Mouse (Mus musculus) intestine, embryonic 16.5 days (tissue): ENCODE measurements around the gene Ccdc117. TPM values are rescaled to one million over a fixed set of nuclear protein-coding genes. Genes with fewer than 3 reads are reported as not detected.
"Not testable (repeated sequence)": the region's sequence is repeated elsewhere in the genome, so short reads cannot be mapped to it uniquely, and the experiment has no call there.

Source experiments
- ATAC-seq: fragments of 200-750 bp; cut with Nextera tagmentation; 2 replicates; pipeline ENCODE4 v1.8.0; 2017; ENCODE audit warnings: moderate TSS enrichment, moderate library complexity
- H3K27ac ChIP-seq: fragments of 300-500 bp; sonication (generic); 2 replicates; pipeline ENCODE4 v1.5.1; 2014; ENCODE audit warnings: mild to moderate bottlenecking, low read length
- H3K27me3 ChIP-seq: fragments of 300-500 bp; sonication (generic); replicated peaks from 2 replicates; pipeline ENCODE4 v1.6.1; 2014; ENCODE audit warnings: low read length, control low read depth, mixed read lengths; ENCODE audit not compliant: control insufficient read depth, insufficient read depth
- H3K36me3 ChIP-seq: fragments of 300-500 bp; sonication (generic); 2 replicates; pipeline ENCODE4 v1.6.1; 2014; ENCODE audit warnings: low read length, control low read depth; ENCODE audit not compliant: control insufficient read depth, insufficient read depth
- H3K4me1 ChIP-seq: fragments of 300-500 bp; sonication (generic); 2 replicates; pipeline ENCODE4 v1.6.1; 2014; ENCODE audit warnings: low read length, control low read depth, mixed read lengths; ENCODE audit not compliant: control insufficient read depth, insufficient read depth
- H3K4me2 ChIP-seq: fragments of 300-500 bp; sonication (generic); 2 replicates; pipeline ENCODE4 v1.6.1; 2014; ENCODE audit warnings: low read depth, low read length, control low read depth
- H3K4me3 ChIP-seq: fragments of 300-500 bp; sonication (generic); 2 replicates; pipeline ENCODE4 v1.5.1; 2014; ENCODE audit warnings: mild to moderate bottlenecking, low read length
- H3K9ac ChIP-seq: fragments of 300-500 bp; sonication (generic); 2 replicates; pipeline ENCODE4 v1.6.1; 2014; ENCODE audit warnings: low read depth, low read length
- H3K9me3 ChIP-seq: fragments of 300-500 bp; sonication (generic); 2 replicates; pipeline ENCODE4 v1.6.1; 2016; ENCODE audit warnings: low read length, control low read depth; ENCODE audit not compliant: control insufficient read depth
- WGBS: fragments of 180-500 bp; shearing (Covaris S2); extraction: QIAGEN DNeasy Blood & Tissue Kit; methylation state at CpG from one replicate; pipeline ENCODE4 v1.1.7; 2014; 5-methylcytosine and 5-hydroxymethylcytosine counted together
- polyA plus RNA-seq: library from polyadenylated mRNA; unstranded; fragments of >200 nt; fragmentation: Nextera tagmentation; extraction: Ambion mirVana; gene quantifications from 2 replicates; pipeline ENCODE4 v1.2.1, GENCODE M21; 2015

Ccdc117 gene
- polyA plus RNA-seq, 1 experiment from 2014 or later: 11.1 TPM

DNA sequence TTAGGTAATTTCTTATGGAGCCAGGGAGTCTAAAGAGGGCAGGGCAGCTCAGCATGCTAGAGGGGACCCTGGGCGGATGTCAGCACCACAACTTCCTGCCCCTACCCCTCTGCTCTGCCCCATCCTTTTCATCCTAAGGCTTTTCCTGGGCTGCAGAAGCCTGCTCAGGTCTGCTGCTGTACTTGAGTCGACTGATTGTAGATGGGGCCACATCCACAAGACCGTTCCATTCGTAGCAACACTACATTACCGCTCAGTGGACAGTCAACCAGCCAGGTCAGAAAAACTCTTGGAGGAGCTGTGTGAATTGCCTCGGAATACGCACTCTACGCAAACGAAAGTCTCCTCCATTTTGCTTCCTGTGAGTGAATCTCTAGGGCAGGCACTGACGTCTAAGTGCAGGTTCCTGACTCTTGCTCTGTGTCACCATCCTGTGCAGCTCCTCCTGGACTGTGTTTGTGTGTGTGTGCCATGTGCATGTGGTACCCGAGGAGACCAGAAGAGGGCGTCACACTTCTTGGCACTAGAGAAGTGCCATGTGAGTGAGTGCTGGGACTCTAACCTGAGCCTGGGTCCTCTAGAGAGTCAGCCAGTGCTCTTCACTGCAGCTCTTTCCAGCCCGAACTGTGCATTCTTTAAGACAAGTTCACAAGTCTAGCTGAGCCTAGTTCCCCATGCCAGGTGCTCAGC, 45.3 kb downstream of the Ccdc117 start:
- H3K36me3 ChIP-seq: no peaks in the 10 kb centered on the region
- ATAC-seq: no peak
- peaks cover 4% of the 10 kb centered on the region; the same call in 1 of the 2 replicates for H3K4me1 ChIP-seq
- H3K4me2 ChIP-seq: no peak overlapping the region
- WGBS: 95% methylated on average over 13 of the region's 13 CpGs
- H3K4me3 ChIP-seq: no peak overlapping the region
- H3K27ac ChIP-seq: no peak overlapping the region
- no peaks in the 10 kb centered on the region for H3K27me3 ChIP-seq
- H3K9ac ChIP-seq: no peak overlapping the region
- H3K9me3 ChIP-seq: no peaks in the 10 kb centered on the region

DNA sequence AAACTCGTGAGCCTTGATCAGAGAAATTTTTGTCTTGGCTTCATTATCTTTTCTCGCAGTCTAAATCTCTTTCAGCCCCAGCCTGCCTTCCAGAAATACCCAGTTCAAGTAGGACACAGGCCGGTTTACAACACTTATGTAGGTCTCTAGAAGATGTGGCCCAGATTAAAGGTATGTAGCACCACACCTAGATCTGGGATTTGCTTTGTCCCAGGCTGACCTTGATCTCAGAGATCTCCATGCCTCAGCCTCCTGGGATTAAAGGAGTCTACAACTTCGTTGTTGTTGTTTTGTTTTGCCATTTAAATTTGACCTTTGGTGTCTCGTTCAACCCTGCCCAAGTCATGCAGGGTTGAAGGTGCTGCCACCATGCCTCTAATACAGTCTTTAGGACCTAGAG, 46.1 kb downstream of the Ccdc117 start:
- no peak overlapping the region for H3K9ac ChIP-seq
- H3K27ac ChIP-seq: no peak overlapping the region
- 0 out of 2 replicates have a peak, but pooled peaks cover 4% of the 10 kb centered on the region for H3K4me1 ChIP-seq
- no peak overlapping the region for H3K4me3 ChIP-seq
- no peaks in the 10 kb centered on the region for H3K27me3 ChIP-seq
- no peak for ATAC-seq
- H3K9me3 ChIP-seq: no peaks in the 10 kb centered on the region
- H3K4me2 ChIP-seq: no peak overlapping the region
- WGBS: 86% methylated on average over 5 of the region's 5 CpGs
- H3K36me3 ChIP-seq: no peaks in the 10 kb centered on the region

GRCm38 (mm10) chr11:5495286-5495832, 46.6 kb downstream of the Ccdc117 start:
- no peaks in the 10 kb centered on the region for H3K36me3 ChIP-seq
- H3K9me3 ChIP-seq: no peaks in the 10 kb centered on the region
- no peak overlapping the region for H3K4me3 ChIP-seq
- H3K9ac ChIP-seq: no peak overlapping the region
- H3K27ac ChIP-seq: no peak overlapping the region
- 0 out of 2 replicates have a peak, but pooled peaks cover 4% of the 10 kb centered on the region for H3K4me1 ChIP-seq
- no peaks in the 10 kb centered on the region for H3K27me3 ChIP-seq
- H3K4me2 ChIP-seq: no peak overlapping the region
- 77% methylated on average over 12 of the region's 12 CpGs for WGBS
- no peak for ATAC-seq

DNA sequence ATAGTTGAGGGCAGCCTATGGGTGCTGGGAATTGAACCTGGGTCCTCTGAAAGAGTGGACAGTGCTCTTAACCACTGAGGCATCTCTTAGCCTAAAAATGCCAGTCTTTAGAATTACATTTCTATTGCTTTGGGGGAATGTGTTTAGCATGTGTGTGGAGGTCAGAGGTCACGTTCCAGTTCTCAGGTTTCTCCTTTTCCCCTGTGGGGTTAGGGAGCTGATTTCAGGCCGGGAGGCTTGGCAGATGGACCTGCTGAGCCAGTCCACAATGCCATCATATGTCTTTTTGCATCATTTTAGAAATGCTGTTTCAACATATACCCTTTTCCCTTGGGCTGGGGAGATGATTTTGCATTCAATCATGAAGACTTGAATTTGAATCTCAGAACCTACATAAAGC, 48.1 kb downstream of the Ccdc117 start:
- Histone ChIP-seq H3K9me3 (no peaks in the 10 kb centered on the region), H3K36me3 (no peaks in the 10 kb centered on the region), H3K27me3 (no peaks in the 10 kb centered on the region), H3K4me1 (0 out of 2 replicates have a peak, but pooled peaks cover 4% of the 10 kb centered on the region), H3K27ac (no peak overlapping the region), H3K4me3 (no peak overlapping the region), H3K4me2 (no peak overlapping the region), H3K9ac (no peak overlapping the region)
- 55% methylated on average over 2 of the region's 2 CpGs for WGBS
- no peak for ATAC-seq

GRCm38 (mm10) chr11:5491912-5492311, 50.1 kb downstream of the Ccdc117 start:
- no peak overlapping the region for H3K4me3 ChIP-seq
- no peaks in the 10 kb centered on the region for H3K36me3 ChIP-seq
- H3K9ac ChIP-seq: no peak overlapping the region
- H3K4me2 ChIP-seq: no peak overlapping the region
- H3K4me1 ChIP-seq: no peaks in the 10 kb centered on the region
- no peak overlapping the region for H3K27ac ChIP-seq
- ATAC-seq: no peak
- H3K27me3 ChIP-seq: no peaks in the 10 kb centered on the region
- 36% methylated on average over 7 of the region's 7 CpGs for WGBS
- no peaks in the 10 kb centered on the region for H3K9me3 ChIP-seq

DNA sequence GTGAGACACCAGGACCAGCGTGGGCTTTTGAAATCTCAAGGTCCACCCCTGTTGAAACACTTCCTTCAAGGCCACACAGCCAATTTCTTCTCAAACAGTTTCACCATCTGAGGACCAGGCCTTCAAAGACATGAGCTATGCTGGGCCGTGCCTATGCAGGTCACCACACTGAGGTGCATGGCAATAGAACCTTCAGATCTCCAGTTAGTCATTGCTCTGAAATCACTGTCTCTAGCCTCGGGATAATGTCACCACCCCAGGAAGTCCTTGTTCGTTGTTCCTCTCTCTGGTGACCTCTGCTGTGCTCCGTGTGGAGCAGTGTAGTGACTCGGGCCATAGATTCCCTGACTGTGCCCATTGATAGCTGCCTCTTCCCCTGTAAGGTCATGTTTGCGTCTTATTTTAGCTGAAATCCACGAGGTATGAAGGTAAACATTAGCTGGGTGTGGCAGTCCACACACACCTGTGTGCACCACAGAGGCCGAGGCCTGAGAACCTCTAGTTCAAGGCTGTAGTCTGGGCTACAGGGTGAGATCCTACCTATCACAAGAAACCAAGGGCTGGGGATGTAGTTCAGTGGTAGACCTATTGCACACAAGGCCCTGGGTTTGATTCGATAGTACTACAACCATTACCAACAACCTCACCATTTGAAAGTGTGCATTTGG, 50.9 kb downstream of the Ccdc117 start:
- Histone ChIP-seq H3K4me3 (no peak overlapping the region), H3K4me1 (no peaks in the 10 kb centered on the region), H3K27ac (no peak overlapping the region), H3K27me3 (no peaks in the 10 kb centered on the region), H3K9ac (no peak overlapping the region), H3K36me3 (no peaks in the 10 kb centered on the region), H3K4me2 (no peak overlapping the region), H3K9me3 (no peaks in the 10 kb centered on the region)
- ATAC-seq: peak; percentile 34; the same call in 1 of the 2 replicates
- WGBS: 75% methylated on average over 10 of the region's 10 CpGs

- H3K9me3 ChIP-seq, H3K27ac ChIP-seq, H3K36me3 ChIP-seq, H3K27me3 ChIP-seq, H3K9ac ChIP-seq, H3K4me1 ChIP-seq, H3K4me3 ChIP-seq, H3K4me2 ChIP-seq, ATAC-seq: not testable (repeated sequence)
- WGBS: 87% methylated on average over 10 of the region's 10 CpGs
Observed at GRCm38 (mm10) chr11:5489433-5489832, 52.6 kb downstream of the Ccdc117 start.

GRCm38 (mm10) chr11:5485193-5486011, 56.6 kb downstream of the Ccdc117 start:
- 16% methylated on average over 15 of the region's 15 CpGs for WGBS
- H3K4me1 ChIP-seq: no peaks in the 10 kb centered on the region
- ATAC-seq: peak; percentile 84
- H3K36me3 ChIP-seq: no peaks in the 10 kb centered on the region
- peak overlapping the region; percentile 43 for H3K4me3 ChIP-seq
- H3K27ac ChIP-seq: peak overlapping the region; percentile 61
- H3K9me3 ChIP-seq: no peaks in the 10 kb centered on the region
- peak overlapping the region; percentile 62 for H3K9ac ChIP-seq
- peak overlapping the region; percentile 64 for H3K4me2 ChIP-seq
- H3K27me3 ChIP-seq: no peaks in the 10 kb centered on the region

DNA sequence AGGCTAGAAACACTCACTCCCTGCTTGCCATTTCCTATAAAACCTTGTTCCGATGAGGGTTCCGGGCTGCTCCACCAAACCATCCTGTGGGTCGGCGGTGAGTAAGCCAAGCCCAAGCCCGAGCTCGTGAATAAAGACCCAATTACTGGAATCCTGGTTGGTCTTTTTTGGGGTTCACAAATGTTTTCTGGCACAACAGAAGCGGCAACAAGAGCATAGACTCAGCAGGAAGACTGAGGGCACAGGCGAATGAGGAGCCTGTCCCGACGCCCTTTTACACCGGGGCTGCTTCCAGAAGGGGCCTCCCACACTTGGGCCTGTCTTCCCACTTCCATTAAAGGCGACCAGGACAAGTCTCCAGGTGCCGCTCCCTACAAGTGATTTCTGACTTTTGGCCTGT, 59.4 kb downstream of the Ccdc117 start:
- H3K4me2 ChIP-seq: no peak overlapping the region
- H3K9ac ChIP-seq: no peak overlapping the region
- no peak overlapping the region for H3K4me3 ChIP-seq
- H3K9me3 ChIP-seq: no peaks in the 10 kb centered on the region
- no peaks in the 10 kb centered on the region for H3K4me1 ChIP-seq
- H3K27me3 ChIP-seq: no peaks in the 10 kb centered on the region
- H3K36me3 ChIP-seq: no peaks in the 10 kb centered on the region
- no peak for ATAC-seq
- H3K27ac ChIP-seq: no peak overlapping the region
- WGBS: 85% methylated on average over 13 of the region's 13 CpGs
